Mouse (Mus musculus) megakaryocyte, adult 5-6 weeks (primary cell): ENCODE measurements around the gene Aldh1l1. TPM values are rescaled to one million over a fixed set of nuclear protein-coding genes. Genes with fewer than 3 reads are reported as not detected.
A peak's percentile ranks its signal among the peaks of the same experiment; 100 is the strongest.
"Not testable (repeated sequence)": the region's sequence is repeated elsewhere in the genome, so short reads cannot be mapped to it uniquely, and the experiment has no call there.

Experiments
- ATAC-seq: 2 replicates; pipeline ENCODE4 v1.8.0; 2016; ENCODE audit warnings: mild to moderate bottlenecking, inconsistent platforms; ENCODE audit not compliant: poor library complexity, severe bottlenecking
- total RNA-seq, 2 experiments: library from RNA; stranded (forward) in 1 of 2; stranded (reverse) in 1 of 2; fragments of 153-499, 151-499 nt in 1 of 2; fragments of 221-1000, 200-1000 nt in 1 of 2; gene quantifications; 2 replicates each; pipeline versions ENCODE4 v1.2.3 to v1.2.4; 2015 to 2017

Aldh1l1 gene
- total RNA-seq, 2 experiments from 2014 or later: 0.31 to 0.55 TPM

DNA sequence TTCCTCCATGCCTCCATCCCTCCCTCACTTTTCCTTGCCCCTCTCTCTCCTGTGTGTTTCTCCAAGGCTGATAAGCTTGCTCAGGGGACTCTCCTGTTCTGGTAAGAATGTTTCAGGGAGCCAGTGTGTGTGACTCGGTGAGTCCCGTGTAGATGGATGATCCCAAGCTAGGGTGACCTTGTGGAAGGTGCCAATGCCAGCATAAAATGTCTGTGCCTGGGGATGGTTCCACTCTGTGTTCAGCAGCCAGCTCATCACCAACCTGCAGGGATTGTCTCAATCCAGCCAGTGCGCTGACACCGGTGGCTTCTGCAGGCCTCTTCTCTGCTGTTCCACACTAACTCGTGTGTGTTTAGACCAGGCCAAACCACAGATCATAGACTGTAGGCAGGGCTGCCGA is 130.3 kb downstream of the Aldh1l1 start:
- no peak for ATAC-seq

DNA sequence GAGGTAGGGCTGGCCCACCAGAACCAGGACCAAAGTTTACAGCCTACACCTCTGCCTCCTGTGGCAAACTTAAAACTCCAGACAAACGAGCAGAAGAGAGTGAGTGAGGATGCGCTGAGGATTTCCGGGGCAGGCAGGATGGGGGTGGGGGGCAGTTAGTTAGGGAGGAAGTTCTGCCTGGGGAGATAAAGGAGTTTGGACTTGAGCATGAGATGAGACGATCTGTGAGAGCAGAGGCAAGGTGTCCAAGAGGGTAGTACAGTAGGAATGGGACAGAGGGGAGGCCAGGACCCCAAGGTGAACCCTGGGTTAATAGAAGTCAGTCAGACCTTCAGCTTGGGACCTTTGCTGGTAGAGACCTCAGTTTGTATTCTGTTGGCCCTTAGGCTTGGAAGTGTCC is 132.0 kb downstream of the Aldh1l1 start:
- no peak for ATAC-seq

DNA sequence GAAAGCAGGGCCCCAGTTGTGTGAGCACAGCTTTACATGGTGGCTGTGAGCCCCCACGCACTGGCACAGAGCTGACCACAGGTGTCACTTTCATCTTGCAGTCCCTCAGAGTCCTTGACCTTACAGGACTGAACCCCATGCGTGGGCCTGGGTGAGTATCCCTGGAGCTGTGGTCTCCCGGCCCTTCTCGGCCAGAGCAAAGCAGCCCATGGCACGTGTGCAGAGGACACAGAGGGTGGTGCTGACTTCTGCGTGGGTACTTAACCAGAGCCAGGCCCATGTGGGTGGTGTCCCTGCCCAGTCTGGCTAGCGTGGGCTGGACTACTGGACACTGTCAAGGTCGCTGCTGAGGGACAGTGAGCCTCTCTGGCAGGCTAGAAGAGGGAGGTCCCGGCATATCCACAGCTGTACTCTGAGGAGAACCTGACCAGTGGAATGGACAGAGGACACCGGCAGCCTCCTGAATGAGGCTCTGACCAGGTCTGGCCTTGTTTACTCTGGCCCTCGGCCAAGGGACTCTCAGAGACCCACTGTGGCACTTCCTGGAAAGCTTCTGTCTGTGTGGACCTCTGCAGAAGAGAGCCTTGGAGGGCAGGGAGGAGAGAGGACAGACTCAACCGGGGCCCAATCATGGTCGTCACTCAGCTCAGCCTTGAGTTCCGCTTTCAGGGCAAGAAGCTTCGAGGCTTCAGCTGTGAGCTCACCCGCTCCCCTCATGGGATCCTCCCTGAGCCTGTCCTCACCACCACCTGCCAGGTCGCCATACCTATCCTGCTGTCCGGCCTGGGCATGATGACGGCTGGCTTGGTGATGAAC is 132.8 kb downstream of the Aldh1l1 start:
- peak; percentile 45 for ATAC-seq

DNA sequence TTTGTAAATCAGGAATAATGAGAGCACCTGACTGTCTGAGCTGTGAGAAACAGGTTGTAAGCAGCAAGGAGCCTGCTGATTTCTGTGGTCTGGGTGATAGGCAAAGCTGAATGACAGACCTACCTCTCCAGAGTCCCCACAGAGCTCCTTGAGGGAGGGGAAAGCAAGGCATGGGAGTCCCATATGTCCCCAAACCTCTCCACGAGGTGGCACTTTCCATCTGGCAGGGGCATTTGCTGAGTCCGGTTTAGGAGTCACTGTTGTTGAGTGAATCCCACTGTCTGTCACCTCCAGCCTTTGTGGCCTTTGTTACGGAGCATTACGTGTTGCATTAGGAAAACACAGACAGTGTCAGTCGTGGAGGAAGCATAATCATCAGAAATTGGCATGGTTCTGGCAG is 133.7 kb downstream of the Aldh1l1 start:
- no peak for ATAC-seq

DNA sequence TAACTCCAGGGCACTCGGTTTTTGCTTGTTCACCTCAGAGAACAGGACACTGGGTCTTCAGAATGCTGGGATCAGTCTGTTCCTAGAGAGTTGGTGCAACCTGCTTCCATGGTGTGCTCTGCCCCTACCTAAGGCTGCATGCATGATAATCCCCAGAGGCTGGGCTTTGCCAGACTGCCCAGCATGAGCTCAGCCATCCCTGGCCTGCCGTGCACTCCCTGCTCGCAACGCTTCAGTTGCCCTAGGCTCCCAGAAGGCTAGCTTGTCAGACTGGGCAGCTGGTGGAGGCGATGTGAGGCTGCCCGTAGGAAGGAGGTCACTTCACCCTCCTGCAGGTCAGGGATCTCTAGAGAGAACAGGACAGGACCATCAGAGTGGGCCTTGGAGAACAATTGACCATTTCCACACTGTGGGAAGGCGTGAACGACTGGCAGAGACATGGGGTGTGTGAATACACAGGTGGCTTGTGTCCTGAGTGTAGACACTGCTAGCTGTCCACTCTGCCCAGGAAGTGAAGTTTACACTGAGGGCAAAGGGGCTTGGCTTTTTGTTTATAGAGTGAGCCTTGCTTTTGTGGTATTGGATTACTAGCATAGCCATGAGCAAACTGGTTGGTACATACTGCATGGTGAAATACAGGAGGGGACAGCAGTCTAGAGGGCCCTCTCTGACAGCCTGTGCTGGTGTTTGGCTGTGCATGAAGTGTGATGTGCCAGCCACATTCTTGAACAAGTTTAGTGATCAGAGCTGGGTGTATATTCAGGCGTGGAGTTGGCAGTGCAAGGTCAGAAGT is 134.8 kb downstream of the Aldh1l1 start:
- no peak for ATAC-seq

DNA sequence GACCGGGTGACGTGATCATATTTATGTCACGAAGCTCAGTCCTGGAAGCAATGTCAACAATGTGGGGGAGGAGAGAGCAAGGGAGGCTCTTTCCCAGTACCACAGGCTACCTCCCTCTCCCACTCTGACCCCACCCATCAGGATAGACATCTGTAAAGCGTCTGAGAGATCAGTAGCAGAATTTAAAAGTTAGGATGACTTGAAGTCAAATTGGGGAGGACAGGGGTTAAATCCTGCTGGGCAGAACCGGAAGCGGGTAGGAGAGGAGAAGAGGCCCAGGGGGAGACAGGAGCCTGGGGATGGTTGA is 135.3 kb downstream of the Aldh1l1 start:
- ATAC-seq: no peak

DNA sequence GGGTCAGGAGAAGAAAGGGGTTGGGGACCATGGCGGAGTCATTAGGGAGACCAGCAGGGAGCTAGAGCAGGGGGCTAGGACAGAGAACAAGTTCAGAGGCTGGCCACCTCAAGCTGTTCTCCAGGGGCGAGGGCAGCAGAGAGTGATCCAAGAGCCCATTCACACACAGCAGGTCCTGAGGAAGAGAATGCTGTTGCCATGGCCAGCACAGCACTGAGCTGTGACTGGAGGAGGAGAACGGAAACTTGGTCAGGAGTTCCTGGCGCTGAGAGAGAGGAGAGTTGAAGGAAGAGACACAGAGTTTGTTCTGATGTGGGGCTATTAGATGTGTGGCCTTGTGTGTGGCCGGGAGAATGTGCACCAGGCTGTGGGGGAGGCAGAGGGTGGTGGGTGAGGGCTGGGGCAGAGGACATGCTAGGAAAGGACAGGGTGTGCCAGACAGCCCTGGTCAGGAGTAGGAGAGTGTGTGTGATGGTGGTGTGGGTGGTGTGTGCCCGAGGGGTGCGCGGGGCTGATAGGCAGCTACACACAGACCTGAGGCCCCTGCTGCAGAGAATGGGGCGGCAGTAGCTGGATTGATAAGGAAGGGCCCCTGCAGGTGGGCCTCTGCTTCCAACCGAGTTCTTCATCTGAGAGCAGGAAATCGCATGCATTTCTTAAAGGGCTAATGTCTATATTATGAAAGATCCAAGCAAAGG is 136.7 kb downstream of the Aldh1l1 start:
- 0 out of 2 replicates have a peak, but pooled peaks have one; percentile 17 for ATAC-seq

DNA sequence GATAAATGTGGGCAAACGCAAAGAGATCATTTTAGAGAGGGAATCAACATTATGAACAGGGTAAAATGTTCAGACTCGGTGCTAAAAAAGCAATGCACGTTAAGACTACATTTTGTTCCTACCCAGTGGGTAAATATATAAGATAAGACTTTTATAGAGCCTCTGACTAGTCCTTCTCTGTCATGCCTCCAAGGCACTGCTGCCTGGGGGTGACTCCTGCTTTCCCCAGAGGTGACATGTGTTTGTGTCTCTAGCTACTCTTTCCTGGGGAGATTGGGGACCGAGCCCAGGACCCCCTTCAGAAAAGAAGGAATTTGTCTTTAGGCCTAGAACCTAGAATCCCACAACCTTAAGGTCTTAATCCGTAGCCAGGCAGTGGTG is 137.2 kb downstream of the Aldh1l1 start:
- no peak for ATAC-seq

DNA sequence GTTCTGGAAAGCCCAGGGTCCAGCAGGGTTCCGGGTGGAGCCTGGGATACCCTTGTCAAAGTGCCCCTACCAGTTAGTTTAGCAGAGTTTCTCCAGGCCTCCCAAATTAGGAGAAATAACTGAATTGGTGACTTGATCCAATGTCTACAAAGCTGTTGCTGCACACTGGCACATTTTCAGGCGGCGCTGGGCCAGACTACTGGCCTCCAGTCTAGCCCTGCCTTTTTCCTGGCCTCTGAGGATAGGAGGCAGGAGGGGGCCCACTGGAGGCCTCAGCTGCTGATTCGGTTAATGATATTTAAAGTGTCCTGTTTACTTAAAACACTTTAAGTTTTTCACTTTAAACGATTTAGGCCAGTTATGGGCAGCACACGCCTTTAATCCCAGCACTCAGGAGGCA is 138.0 kb downstream of the Aldh1l1 start:
- ATAC-seq: no peak

DNA sequence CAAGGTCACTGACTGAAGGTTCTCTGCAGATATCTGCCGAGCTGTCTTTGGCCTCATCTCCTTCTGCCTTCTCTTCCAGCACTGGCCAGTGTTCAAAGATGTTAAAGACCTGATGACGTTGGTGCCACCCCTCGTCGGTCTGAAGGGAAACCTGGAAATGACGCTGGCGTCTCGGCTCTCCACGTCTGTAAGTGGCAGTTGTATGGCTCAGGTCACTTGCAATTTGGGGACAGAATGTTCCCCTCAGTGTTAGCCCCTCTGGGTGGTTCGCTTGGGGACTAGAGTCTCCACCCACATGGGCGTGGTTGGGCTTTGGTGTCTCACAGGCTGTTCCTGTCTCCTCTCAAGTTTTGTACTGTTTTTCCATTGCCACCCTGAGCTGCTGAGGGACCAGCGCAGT is 138.5 kb downstream of the Aldh1l1 start:
- ATAC-seq: no peak

DNA sequence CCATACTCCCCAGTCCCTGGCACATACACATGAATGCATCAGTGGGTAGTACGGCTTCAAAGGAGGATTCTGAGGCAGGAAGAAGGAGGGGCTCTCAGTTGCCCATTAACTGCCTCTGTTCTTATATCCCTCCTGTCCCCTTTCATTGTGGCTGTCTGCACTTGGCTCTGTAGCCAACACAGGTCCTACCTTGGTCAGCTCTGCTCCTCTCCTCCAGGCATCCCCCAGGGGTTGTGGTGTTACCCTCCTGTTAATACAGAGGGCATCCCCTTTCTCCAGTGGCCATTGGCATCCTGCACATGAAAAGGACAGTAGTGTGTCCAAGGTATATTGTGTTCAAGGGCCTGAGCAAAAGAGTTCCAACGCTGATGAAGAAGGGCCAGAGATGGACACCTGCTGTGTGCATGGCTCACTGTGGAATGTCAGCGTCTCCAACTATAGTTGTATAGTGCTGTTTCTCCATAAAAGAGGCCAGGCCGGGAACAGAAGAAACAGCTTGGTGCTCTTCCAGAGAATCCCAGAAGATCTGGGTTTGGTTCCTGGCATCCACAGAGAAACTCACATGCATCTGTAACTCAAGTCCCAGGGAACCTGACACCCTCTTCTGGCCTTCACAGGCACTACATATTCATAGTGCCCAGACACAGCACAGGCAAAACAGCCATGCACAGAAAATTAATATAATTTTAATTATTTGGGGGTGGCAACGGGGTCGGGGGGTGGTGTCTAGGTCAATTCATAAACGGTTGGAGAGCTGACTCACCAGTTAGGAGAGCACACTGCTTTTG is 139.2 kb downstream of the Aldh1l1 start:
- no peak for ATAC-seq

DNA sequence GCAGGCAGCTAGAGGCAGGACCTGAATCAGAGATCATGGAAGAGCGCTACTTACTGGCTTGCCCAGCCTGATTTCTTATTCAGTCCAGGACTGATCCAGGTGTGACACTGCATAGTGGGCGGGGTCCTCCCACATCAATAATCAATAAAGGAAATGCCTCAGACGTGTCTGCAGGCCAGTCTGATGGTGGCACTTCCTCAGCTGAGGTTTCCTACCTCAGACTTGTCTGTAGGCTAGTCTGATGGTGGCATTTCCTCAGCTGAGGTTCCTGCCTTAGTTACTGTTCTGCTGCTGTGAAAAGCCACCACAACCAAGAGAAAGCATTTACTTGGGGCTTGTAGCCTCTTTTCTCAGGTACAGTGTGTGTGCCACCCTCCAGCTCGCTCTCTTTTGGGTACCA is 141.3 kb downstream of the Aldh1l1 start:
- no peak for ATAC-seq

DNA sequence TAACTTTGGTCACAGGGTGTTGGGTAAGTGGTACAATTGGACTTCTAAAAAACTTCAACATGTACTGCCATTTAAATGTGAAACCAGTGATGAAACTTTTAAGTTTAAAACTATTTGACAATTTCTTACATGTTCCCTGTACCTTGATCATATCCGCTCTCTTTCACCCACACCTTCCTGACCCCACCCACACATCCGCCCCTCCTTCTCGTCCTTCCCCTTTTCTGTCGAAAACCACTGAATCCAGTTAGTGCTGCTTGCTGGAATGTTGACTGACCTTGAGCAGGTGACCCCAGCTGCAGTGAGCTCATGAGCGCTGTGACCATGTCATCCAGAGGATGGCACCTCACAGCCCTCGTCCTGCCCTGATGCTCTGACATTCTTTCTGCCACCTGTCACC is 143.3 kb downstream of the Aldh1l1 start:
- ATAC-seq: peak; percentile 73

DNA sequence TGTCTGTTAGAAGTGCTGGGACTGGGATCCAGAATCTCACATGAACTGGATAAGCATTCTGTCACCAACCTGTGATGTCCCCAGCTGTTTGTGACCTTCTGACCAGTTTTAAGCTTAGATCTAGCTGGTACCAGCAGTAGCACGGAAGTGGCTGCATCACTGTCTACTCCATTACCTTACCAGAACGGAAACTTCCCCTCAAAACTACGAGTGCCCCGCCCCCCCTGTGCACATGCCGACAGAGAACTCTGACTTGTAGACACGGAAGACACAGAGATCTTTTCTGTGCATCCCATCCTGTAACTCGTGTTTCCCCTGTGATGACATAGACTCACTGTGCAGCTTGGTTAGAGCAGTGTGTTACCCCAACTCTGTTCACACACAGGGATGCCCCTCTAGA is 144.2 kb downstream of the Aldh1l1 start:
- peak; percentile 63 for ATAC-seq

DNA sequence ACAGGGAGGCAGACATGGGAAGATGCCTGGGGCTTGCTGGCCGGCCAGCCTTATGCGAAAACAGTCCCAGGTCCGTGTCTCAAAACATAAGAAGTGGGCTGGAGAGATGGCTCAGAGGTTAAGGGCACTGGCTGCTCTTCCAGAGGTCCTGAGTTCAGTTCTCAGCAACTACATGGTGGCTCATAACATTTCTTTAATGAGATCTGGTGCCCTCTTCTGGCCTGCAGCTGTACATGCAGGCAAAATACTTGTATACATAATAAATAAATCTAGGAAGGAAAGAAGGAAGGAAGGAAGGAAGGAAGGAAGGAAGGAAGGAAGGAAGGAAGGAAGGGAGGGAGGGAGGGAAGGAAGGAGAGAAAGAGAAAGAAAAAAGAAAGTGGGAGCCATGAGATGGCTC is 146.3 kb downstream of the Aldh1l1 start:
- not testable (repeated sequence) for ATAC-seq

DNA sequence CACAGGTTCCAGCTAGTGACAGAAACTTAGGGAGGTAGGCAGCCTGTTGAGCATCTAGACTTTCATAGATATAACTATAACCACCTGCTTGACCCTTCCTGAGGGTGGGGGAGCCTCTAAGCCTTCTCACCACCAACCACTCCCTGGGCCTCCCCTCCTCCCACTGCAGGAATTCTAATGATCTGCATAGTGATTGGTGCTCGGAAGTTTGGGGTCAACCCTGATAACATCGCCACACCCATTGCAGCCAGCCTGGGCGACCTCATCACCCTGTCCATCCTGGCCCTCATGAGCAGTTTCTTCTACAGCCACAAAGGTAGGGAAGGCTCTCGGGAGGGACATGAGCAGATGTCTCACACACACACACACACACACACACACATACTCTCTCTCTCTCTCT is 148.9 kb downstream of the Aldh1l1 start:
- no peak for ATAC-seq

DNA sequence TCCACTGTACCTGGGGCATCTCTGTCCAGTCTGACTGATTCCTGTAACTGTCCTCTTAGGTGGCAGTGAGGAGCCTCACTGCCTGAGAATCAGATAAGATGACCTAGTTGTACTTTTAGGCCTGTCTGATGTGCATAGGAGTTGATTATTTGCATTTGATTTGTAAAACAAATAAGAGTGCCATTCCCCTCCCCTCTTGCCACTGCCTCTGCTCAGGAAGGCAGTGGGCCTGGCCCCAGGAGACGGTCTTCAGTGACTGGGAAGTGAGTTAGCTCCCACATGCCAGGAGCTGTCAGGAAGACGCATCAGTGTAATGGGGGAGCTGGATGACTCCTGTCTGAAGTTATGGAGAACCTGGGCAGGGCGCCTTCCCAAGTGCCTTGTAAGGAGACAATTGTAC is 149.4 kb downstream of the Aldh1l1 start:
- no peak for ATAC-seq

DNA sequence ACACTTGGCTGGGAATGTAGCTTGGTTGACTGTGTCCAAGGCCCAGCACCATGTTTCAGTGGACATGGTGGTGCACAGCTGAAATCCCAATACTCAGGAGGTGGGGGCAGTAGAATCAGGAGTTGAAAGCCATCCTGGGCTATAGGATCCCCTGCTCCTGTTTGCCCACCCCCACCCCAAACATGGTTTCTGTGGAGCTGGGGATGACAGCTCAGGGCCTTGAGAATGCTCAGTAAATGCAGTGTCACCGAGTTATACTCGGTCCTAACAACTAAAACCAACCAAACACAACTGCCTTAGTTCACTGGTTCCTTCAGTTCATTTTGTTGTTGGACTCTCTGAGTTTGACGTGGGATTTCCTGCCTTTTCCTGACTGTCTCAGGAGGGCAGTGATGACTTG is 156.8 kb downstream of the Aldh1l1 start:
- no peak for ATAC-seq

DNA sequence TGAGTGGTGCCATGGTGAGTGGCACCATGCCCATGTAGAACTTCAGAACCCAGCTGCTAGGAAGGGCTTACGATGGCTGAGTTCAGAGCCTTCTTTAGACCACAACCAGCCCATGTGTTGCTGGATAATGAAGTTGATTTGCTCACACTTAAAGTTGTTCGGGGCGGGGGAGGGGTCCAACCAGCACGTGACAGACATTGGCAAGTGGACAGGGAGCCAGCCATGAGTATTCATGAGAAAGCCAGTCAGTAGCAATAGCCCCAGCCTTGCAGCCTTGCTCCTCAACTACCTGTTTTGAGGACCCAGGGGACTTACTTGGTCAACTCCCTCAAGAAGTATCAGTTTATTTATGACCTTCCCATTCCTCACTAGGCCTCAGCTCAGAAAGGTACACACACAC is 158.7 kb downstream of the Aldh1l1 start:
- ATAC-seq: no peak

DNA sequence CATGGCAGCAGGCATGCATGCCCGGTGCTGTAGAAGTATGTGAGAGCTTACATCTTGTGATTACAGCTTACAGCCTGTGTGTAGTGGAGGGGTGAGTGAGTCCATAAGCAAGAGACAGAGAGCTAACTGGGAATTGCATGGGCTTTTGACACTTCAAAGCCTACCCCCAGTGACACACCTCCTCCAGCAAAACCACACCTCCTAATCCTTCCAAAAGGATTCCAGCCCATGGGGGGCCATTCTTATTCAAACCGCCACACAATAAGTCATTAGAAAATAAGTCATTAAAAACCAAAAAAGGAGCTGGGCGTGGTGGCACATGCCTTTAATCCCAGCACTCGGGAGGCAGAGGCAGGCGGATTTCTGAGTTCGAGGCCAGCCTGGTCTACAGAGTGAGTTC is 162.2 kb downstream of the Aldh1l1 start:
- ATAC-seq: no peak

DNA sequence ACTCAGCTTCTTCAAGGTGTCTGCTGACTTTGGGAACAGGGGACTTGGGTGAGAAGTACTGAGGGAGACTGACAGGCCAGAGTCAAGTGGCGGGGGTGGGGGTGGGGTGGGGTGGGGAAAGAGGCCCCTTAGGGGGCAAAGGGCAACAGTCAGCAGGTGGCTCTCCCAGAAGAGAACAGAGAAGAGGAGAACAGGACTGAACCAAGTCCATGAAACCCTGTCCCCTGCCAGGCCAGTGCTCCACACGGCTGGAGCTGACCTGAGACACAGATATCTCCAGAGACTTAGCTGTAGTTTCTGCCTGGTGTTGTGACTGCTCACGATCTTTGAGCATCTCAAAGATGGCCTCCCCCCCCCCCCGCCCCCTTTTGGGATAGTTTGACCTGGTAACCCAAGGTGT is 163.1 kb downstream of the Aldh1l1 start:
- ATAC-seq: no peak
